Mouse (Mus musculus) effector memory CD4-positive, alpha-beta T cell, adult 5 months (primary cell): Measurements from ENCODE around the gene Rhob. TPM values are rescaled to one million over a fixed set of nuclear protein-coding genes. Genes with fewer than 3 reads are reported as not detected.

Experiments
- polyA plus RNA-seq: library from polyadenylated mRNA; unstranded; fragments of 100-300 nt; shearing (Covaris generic); gene quantifications from one replicate; pipeline ENCODE4 v1.2.1, GENCODE M21; 2017

Gene Rhob
- polyA plus RNA-seq: 55.4 TPM

DNA sequence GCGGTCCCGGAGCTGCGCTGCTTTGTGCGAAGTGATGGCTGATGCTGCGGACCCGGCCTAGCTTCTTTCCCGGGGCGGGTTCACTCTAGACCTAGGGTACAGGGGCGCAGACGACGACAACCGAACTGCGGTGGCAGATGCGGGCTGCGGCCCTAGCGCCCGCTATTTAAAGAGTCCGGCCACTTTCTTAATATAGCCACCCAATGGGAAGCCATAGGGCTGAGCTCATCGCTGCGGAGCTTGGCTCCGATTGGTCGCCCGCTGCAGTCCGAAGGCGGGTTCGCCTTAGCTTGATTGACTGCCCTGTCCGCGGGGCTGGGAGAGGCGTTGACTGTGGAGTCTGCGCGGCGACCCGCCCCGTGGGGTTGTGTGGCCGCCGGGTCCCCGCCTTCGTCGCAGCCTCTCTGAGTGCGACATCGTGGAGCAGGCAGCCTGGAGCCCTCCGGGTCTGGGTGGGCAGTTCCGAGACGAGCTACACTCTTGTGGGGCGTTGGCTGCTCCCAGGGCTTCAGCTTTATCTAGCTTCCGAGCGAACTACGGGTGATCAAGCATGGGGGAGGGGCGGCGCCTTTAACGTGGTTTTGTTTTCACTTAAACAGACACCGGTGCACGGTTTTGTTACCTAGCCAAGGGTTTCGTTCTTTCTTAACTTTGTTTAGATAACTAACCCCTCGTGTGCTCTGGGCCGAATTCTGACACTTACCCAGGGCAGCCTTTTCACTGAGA is at the start of gene Rhob:
Rhob (minus strand) TSS at position 139 of the 726 bp plus-strand sequence.

Other genes starting within 250 kb of the Rhob start
- gene Gdf7, start 198.1 kb downstream of the Rhob start, polyA plus RNA-seq: not detected
- gene Hs1bp3, start 186.6 kb downstream of the Rhob start, polyA plus RNA-seq: 5.6 TPM
- gene Slc7a15, start 99.1 kb upstream of the Rhob start, polyA plus RNA-seq: not detected
- 10.1 TPM for gene Pum2, start 174.1 kb upstream of the Rhob start, polyA plus RNA-seq